Mouse (Mus musculus): Measurements from ENCODE around the gene Olfr237-ps1.

DNA sequence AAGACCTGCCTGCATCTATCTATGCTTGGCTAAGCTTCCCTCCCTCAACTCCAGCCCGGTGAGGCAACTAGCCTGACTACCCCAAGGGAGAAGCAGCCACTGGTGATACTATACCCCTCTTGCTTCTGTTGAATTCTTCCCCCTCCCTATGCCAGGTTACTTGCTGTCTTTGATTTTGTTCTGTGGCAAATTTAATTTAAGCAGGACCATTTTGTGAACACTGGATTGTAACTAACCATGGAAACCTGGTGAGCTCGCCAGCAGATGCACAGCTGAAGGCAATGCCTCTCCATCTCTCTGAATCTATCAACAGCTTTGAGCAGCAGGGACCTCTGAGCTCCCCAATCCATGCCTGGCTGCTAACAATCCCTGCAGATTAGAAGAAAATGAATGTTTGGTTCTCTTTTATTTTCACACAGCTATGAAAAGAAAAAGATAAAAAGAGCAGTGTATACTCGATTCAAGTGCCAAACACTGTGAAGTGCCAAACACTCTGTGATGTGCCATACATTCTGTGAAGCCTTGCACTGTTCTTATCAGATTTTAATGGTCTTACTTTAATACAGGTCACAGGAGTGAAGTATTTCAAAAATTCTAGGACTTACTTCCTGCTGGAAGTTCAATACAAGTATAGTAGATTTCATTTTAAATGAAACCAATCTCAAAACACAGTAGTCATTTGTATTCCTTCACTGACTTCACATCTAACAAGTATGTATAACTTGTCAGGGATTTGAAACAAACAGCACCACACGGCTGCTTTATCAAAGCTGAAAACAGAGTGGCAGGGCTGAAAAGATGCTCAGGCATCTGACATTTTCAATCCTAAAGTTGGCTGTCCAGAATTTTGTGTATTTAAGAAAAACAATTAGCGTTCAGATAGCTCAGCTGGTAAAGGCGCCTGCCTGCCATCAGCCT is 32.5 kb downstream of the Olfr237-ps1 start:
- TF ChIP-seq CTCF (conservative IDR thresholded peaks at IDR 0.05; ENCODE audit: insufficient read depth, insufficient read length, low read depth, low read length) (no peak), POLR2A (IDR thresholded peaks at IDR 0.05; ENCODE audit: low read depth, low read length) (no peak)
